Mouse (Mus musculus) embryonic facial prominence, embryonic 14.5 days (tissue): ENCODE data around the gene Camk1d. TPM values are rescaled to one million over a fixed set of nuclear protein-coding genes. Genes with fewer than 3 reads are reported as not detected.

Experiments
- polyA plus RNA-seq: library from polyadenylated mRNA; unstranded; fragments of >200 nt; fragmentation: Nextera tagmentation; extraction: Ambion mirVana; gene quantifications from 2 replicates; pipeline ENCODE4 v1.2.1, GENCODE M21; 2014

The Camk1d gene
- polyA plus RNA-seq, 1 experiment from 2014 or later: 6.2 TPM

Other genes with a start within 250 kb of the Camk1d start
- 53.4 and 57.2 TPM in 2 replicates for gene Nudt5, start 130.5 kb upstream of the Camk1d start, polyA plus RNA-seq
- gene Cdc123, start 130.6 kb upstream of the Camk1d start, polyA plus RNA-seq: 259 and 265 TPM in 2 replicates
- 1.1 and 1.5 TPM in 2 replicates for gene Gm13199, start 148.4 kb upstream of the Camk1d start, polyA plus RNA-seq
- gene Sec61a2, start 180.9 kb upstream of the Camk1d start, polyA plus RNA-seq: 69.4 and 79.2 TPM in 2 replicates
- gene Dhtkd1, start 228.3 kb upstream of the Camk1d start, polyA plus RNA-seq: 1.9 and 2.2 TPM in 2 replicates
- gene Upf2, start 237.0 kb upstream of the Camk1d start, polyA plus RNA-seq: 9.0 and 10.7 TPM in 2 replicates